Mouse (Mus musculus) heart, postnatal 0 days (tissue): Measurements from ENCODE around the gene Lztfl1.

Experiments
- CTCF ChIP-seq: IDR thresholded peaks from 2 replicates; pipeline ENCODE4 v1.5.1; 2016; ENCODE audit warnings: antibody characterized with exemption, control low read depth, low read depth
- EP300 ChIP-seq: IDR thresholded peaks from 2 replicates; pipeline ENCODE4 v1.6.1; 2016; ENCODE audit warnings: antibody characterized with exemption, low read depth

DNA sequence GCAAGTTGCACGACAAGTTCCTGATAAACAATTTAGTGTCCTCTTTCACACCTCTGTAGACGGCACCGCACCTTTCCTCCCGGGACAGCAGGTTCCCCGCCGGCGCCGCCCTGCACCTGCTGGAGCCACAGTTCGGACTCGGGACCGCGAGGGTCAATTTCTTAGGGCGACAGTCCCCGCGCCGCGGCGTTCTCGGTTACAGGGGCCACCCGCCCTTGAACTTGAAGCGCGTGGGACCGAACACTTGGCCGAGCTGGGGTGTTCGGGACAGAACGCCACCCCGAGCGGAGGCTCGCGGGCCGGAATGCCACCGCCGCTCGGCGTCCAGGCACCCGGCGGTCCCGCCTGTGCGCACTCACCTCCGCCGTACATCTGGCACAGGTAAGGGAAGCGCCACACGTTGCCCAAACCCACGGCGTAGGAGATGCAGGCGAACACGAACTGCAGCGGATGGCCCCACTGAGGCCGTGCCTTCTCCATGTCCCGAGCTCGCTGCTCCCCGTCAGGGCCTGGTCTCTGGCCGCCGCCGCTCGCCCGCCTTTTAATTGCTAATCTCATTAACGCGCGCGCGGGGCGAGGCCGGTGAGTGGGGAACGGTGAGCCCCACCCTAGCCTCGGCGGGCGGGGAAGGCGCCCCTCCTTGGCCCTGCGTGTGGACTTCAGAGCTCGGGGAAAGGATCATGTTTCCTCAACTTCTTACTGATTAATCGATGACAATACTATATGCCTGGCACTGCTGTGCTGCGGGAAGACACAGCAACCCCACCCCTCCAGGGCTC is 39.0 kb downstream of the Lztfl1 start, which contains the start of the genes Ccr9 and Slc6a20a:
- TF ChIP-seq CTCF: no peak
- no peak for TF ChIP-seq EP300
